Mouse (Mus musculus) limb, embryonic 13.5 days (tissue): ENCODE data around the gene Rora. TPM values are rescaled to one million over a fixed set of nuclear protein-coding genes. Genes with fewer than 3 reads are reported as not detected.

ENCODE experiments used
- ATAC-seq: fragments of 200-750 bp; cut with Nextera tagmentation; 2 replicates; pipeline ENCODE4 v1.8.0; 2017; ENCODE audit warnings: low read depth, moderate number of reproducible peaks, moderate TSS enrichment; ENCODE audit not compliant: low FRiP score
- H3K27ac ChIP-seq: fragments of 300-500 bp; sonication (generic); 2 replicates; pipeline ENCODE4 v1.5.1; 2015; ENCODE audit warnings: inconsistent platforms, mild to moderate bottlenecking, moderate library complexity
- H3K27me3 ChIP-seq: fragments of 300-500 bp; sonication (generic); 2 replicates; pipeline ENCODE4 v1.6.1; 2015; ENCODE audit warnings: mild to moderate bottlenecking, inconsistent platforms
- H3K36me3 ChIP-seq: fragments of 300-500 bp; sonication (generic); 2 replicates; pipeline ENCODE4 v1.6.1; 2015; ENCODE audit warnings: inconsistent platforms, mild to moderate bottlenecking, moderate library complexity
- H3K4me1 ChIP-seq: fragments of 300-500 bp; sonication (generic); 2 replicates; pipeline ENCODE4 v1.6.1; 2015; ENCODE audit warnings: inconsistent platforms
- H3K4me2 ChIP-seq: fragments of 300-500 bp; sonication (generic); replicated peaks from 2 replicates; pipeline ENCODE4 v1.6.1; 2015; ENCODE audit warnings: inconsistent platforms, mild to moderate bottlenecking, moderate library complexity
- H3K4me3 ChIP-seq: fragments of 300-500 bp; sonication (generic); 2 replicates; pipeline ENCODE4 v1.5.1; 2015; ENCODE audit warnings: moderate library complexity, mild to moderate bottlenecking, inconsistent platforms
- H3K9ac ChIP-seq: fragments of 300-500 bp; sonication (generic); 2 replicates; pipeline ENCODE4 v1.6.1; 2015; ENCODE audit warnings: mild to moderate bottlenecking, inconsistent platforms
- H3K9me3 ChIP-seq: fragments of 300-500 bp; sonication (generic); 2 replicates; pipeline ENCODE4 v1.6.1; 2016; ENCODE audit warnings: inconsistent platforms
- WGBS: fragments of 180-500 bp; shearing (Covaris S2); methylation state at CpG from one replicate; pipeline ENCODE4 v1.1.7; 2015; 5-methylcytosine and 5-hydroxymethylcytosine counted together
- polyA plus RNA-seq: library from polyadenylated mRNA; unstranded; fragments of >200 nt; fragmentation: Nextera tagmentation; extraction: Ambion mirVana; gene quantifications from 2 replicates; pipeline ENCODE4 v1.2.1, GENCODE M21; 2015

Gene Rora
- polyA plus RNA-seq, 1 experiment from 2014 or later, result 9.6 TPM

- Histone ChIP-seq H3K9me3 (no peaks in the 10 kb centered on the region), H3K4me2 (no peak overlapping the region), H3K4me1 (peaks cover 44% of the 10 kb centered on the region), H3K9ac (no peak overlapping the region), H3K4me3 (no peak overlapping the region), H3K36me3 (no peaks in the 10 kb centered on the region), H3K27ac (no peak overlapping the region), H3K27me3 (0 out of 2 replicates have a peak, but pooled peaks cover 5% of the 10 kb centered on the region)
- no peak for ATAC-seq
- 94% methylated on average over 3 of the region's 3 CpGs for WGBS
Observed at GRCm38 (mm10) chr9:68944026-68944425, 290.4 kb downstream of the Rora start.

GRCm38 (mm10) chr9:68947707-68948106 is 294.1 kb downstream of the Rora start:
- Histone ChIP-seq H3K4me2 (no peak overlapping the region), H3K27ac (no peak overlapping the region), H3K4me1 (peaks cover 20% of the 10 kb centered on the region), H3K4me3 (no peak overlapping the region), H3K9me3 (no peaks in the 10 kb centered on the region), H3K27me3 (no peaks in the 10 kb centered on the region), H3K36me3 (no peaks in the 10 kb centered on the region), H3K9ac (no peak overlapping the region)
- 18% methylated on average over 6 of the region's 6 CpGs for WGBS
- ATAC-seq, result no peak

- H3K4me3 ChIP-seq, result no peak overlapping the region
- H3K9me3 ChIP-seq, result no peaks in the 10 kb centered on the region
- no peaks in the 10 kb centered on the region for H3K27me3 ChIP-seq
- 63% methylated on average over 3 of the region's 3 CpGs for WGBS
- H3K36me3 ChIP-seq, result no peaks in the 10 kb centered on the region
- H3K27ac ChIP-seq, result no peak overlapping the region
- H3K9ac ChIP-seq, result no peak overlapping the region
- no peak overlapping the region for H3K4me2 ChIP-seq
- ATAC-seq, result no peak
- peaks cover 16% of the 10 kb centered on the region for H3K4me1 ChIP-seq
Observed at GRCm38 (mm10) chr9:68948141-68948540, 294.6 kb downstream of the Rora start.

- ATAC-seq, result no peak
- no peak overlapping the region for H3K27ac ChIP-seq
- no peaks in the 10 kb centered on the region for H3K36me3 ChIP-seq
- H3K4me3 ChIP-seq, result no peak overlapping the region
- WGBS, result 29% methylated on average over 12 of the region's 12 CpGs
- H3K4me1 ChIP-seq, result peaks cover 7% of the 10 kb centered on the region
- H3K27me3 ChIP-seq, result peaks cover 8% of the 10 kb centered on the region; the same call in 1 of the 2 replicates
- no peak overlapping the region for H3K4me2 ChIP-seq
- no peaks in the 10 kb centered on the region for H3K9me3 ChIP-seq
- no peak overlapping the region for H3K9ac ChIP-seq
Observed at GRCm38 (mm10) chr9:68956210-68956874, 302.8 kb downstream of the Rora start.

GRCm38 (mm10) chr9:68956938-68957573 is 303.5 kb downstream of the Rora start:
- ATAC-seq, result no peak
- peaks cover 7% of the 10 kb centered on the region for H3K4me1 ChIP-seq
- H3K9ac ChIP-seq, result no peak overlapping the region
- H3K4me2 ChIP-seq, result no peak overlapping the region
- H3K4me3 ChIP-seq, result no peak overlapping the region
- WGBS, result 54% methylated on average over 5 of the region's 5 CpGs
- no peak overlapping the region for H3K27ac ChIP-seq
- H3K36me3 ChIP-seq, result no peaks in the 10 kb centered on the region
- H3K27me3 ChIP-seq, result peaks cover 8% of the 10 kb centered on the region; the same call in 1 of the 2 replicates
- H3K9me3 ChIP-seq, result no peaks in the 10 kb centered on the region

- peaks cover 8% of the 10 kb centered on the region; the same call in 1 of the 2 replicates for H3K27me3 ChIP-seq
- H3K9ac ChIP-seq, result no peak overlapping the region
- H3K36me3 ChIP-seq, result no peaks in the 10 kb centered on the region
- H3K4me1 ChIP-seq, result peaks cover 7% of the 10 kb centered on the region
- H3K4me2 ChIP-seq, result no peak overlapping the region
- H3K27ac ChIP-seq, result no peak overlapping the region
- 99% methylated on average over 3 of the region's 3 CpGs for WGBS
- H3K4me3 ChIP-seq, result no peak overlapping the region
- H3K9me3 ChIP-seq, result no peaks in the 10 kb centered on the region
- no peak for ATAC-seq
Observed at GRCm38 (mm10) chr9:68957793-68958192, 304.2 kb downstream of the Rora start.

GRCm38 (mm10) chr9:68958919-68959318 is 305.3 kb downstream of the Rora start:
- Histone ChIP-seq H3K9me3 (no peaks in the 10 kb centered on the region), H3K27ac (no peak overlapping the region), H3K4me1 (peaks cover 7% of the 10 kb centered on the region), H3K4me3 (no peak overlapping the region), H3K36me3 (no peaks in the 10 kb centered on the region), H3K4me2 (no peak overlapping the region), H3K9ac (no peak overlapping the region), H3K27me3 (peaks cover 8% of the 10 kb centered on the region; the same call in 1 of the 2 replicates)
- no peak for ATAC-seq
- 69% methylated on average over 5 of the region's 5 CpGs for WGBS

GRCm38 (mm10) chr9:68963898-68964297 is 310.3 kb downstream of the Rora start:
- Histone ChIP-seq H3K9ac (no peak overlapping the region), H3K9me3 (no peaks in the 10 kb centered on the region), H3K27me3 (no peaks in the 10 kb centered on the region), H3K4me3 (no peak overlapping the region), H3K36me3 (no peaks in the 10 kb centered on the region), H3K4me2 (no peak overlapping the region), H3K4me1 (peaks cover 5% of the 10 kb centered on the region; the same call in 1 of the 2 replicates), H3K27ac (no peak overlapping the region)
- WGBS, result 89% methylated on average over 5 of the region's 5 CpGs
- ATAC-seq, result no peak

GRCm38 (mm10) chr9:68966540-68966939 is 313.0 kb downstream of the Rora start:
- H3K27me3 ChIP-seq, result no peaks in the 10 kb centered on the region
- 46% methylated on average over 13 of the region's 13 CpGs for WGBS
- ATAC-seq, result no peak
- H3K27ac ChIP-seq, result no peak overlapping the region
- H3K4me2 ChIP-seq, result no peak overlapping the region
- peaks cover 5% of the 10 kb centered on the region; the same call in 1 of the 2 replicates for H3K4me1 ChIP-seq
- no peak overlapping the region for H3K9ac ChIP-seq
- no peaks in the 10 kb centered on the region for H3K36me3 ChIP-seq
- H3K9me3 ChIP-seq, result no peaks in the 10 kb centered on the region
- no peak overlapping the region for H3K4me3 ChIP-seq

- no peaks in the 10 kb centered on the region for H3K36me3 ChIP-seq
- H3K9ac ChIP-seq, result no peak overlapping the region
- no peaks in the 10 kb centered on the region for H3K27me3 ChIP-seq
- 69% methylated on average over 6 of the region's 6 CpGs for WGBS
- no peak overlapping the region for H3K4me2 ChIP-seq
- peaks cover 5% of the 10 kb centered on the region; the same call in 1 of the 2 replicates for H3K4me1 ChIP-seq
- H3K27ac ChIP-seq, result no peak overlapping the region
- no peaks in the 10 kb centered on the region for H3K9me3 ChIP-seq
- no peak overlapping the region for H3K4me3 ChIP-seq
- ATAC-seq, result no peak
Observed at GRCm38 (mm10) chr9:68970074-68970473, 316.5 kb downstream of the Rora start.

- Histone ChIP-seq H3K4me2 (no peak overlapping the region), H3K27me3 (no peaks in the 10 kb centered on the region), H3K9me3 (no peaks in the 10 kb centered on the region), H3K4me1 (peaks cover 15% of the 10 kb centered on the region), H3K9ac (no peak overlapping the region), H3K27ac (no peak overlapping the region), H3K4me3 (no peak overlapping the region), H3K36me3 (no peaks in the 10 kb centered on the region)
- no peak for ATAC-seq
- 89% methylated on average over 7 of the region's 7 CpGs for WGBS
Observed at GRCm38 (mm10) chr9:68972277-68972676, 318.7 kb downstream of the Rora start.

- peaks cover 4% of the 10 kb centered on the region for H3K27me3 ChIP-seq
- peaks cover 33% of the 10 kb centered on the region for H3K4me1 ChIP-seq
- H3K9me3 ChIP-seq, result no peaks in the 10 kb centered on the region
- no peaks in the 10 kb centered on the region for H3K36me3 ChIP-seq
- no peak overlapping the region for H3K4me3 ChIP-seq
- no peak overlapping the region for H3K4me2 ChIP-seq
- ATAC-seq, result no peak
- WGBS, result 97% methylated on average over 2 of the region's 2 CpGs
- no peak overlapping the region for H3K27ac ChIP-seq
- H3K9ac ChIP-seq, result no peak overlapping the region
Observed at GRCm38 (mm10) chr9:68974517-68974916, 320.9 kb downstream of the Rora start.
